Mouse (Mus musculus): Measurements from ENCODE around the gene Olfr685. TPM values are rescaled to one million over a fixed set of nuclear protein-coding genes. Genes with fewer than 3 reads are reported as not detected.

The Olfr685 gene
- not detected for total RNA-seq (2021)
- long read RNA-seq, experiment 1 = 0 reads
- long read RNA-seq, experiment 2 = 0 reads

DNA sequence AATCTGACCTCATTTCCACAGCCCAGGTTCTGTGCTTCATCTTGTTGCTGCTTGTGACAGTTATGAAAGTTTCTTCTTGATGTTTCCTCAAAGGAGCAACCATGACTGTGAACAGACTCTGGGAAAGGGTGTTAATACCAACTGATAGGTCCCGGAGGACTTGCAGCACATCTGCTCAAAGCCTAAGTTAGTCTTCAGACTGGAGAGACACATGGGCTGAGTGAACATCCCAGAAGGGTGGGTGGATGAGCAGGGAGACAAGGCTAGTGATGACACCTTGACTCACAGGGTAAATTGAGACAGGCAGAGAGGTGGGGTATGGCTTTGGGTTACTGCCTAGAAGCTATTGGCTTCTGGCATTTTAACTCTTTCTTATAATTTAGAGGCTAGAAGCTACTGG lies at the start of gene Olfr685:
Olfr685 (minus strand) TSS at position 101 of the 400 bp plus-strand sequence.
- DNase-seq (ENCODE audit: low spot score in 2 of 2) = no peak

- DNase-seq (ENCODE audit: low spot score in 2 of 2) = no peak
These were observed 43.6 kb upstream of the Olfr685 start for GRCm38 (mm10) chr7:105229386-105229785.

GRCm38 (mm10) chr7:105228138-105228537 lies 42.3 kb upstream of the Olfr685 start:
- DNase-seq (ENCODE audit: low spot score in 2 of 2) = no peak

GRCm38 (mm10) chr7:105226703-105227102 lies 40.9 kb upstream of the Olfr685 start:
- no peak for DNase-seq (ENCODE audit: low spot score in 2 of 2)

DNA sequence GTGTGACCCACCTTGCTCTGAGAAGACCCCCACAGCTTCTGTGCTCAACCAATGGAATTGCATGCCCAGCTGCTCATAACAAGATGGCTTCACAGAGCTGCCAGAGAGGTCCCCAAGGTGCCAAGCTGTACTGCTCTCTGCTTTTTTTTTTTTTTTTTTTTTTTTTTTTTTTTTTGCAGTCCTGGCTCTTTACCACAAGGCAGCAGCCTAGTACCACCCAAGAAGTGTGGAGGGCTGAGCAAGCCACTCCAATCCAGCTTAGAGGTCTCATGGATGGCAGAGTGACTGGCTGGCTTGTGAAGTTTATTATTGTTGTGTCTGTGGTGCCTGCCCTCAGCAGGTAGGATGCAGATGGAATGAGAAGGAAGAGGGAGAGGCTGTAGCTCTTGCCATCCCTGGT lies 40.3 kb upstream of the Olfr685 start:
- DNase-seq (ENCODE audit: low spot score in 2 of 2) = no peak

DNA sequence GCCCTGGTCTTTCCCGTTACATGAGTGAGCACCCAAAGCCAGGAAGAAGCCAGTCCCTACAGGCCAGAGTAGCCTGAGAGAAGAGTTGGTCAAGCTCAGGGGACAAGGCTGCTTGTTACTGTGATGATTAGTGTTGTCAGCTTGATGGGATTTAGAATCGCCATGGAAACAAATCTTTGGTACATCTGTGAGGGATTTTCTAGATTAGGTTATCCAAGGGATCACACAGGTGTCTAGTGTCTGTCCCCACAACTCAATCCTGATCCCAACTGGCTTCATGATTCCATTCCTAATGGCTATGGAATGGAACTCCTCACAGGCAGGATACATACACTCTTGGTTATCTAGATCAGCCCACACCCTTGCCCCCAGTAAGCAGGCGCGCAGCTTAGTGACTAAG lies 32.5 kb upstream of the Olfr685 start:
- no peak for DNase-seq (ENCODE audit: low spot score in 2 of 2)

- DNase-seq (ENCODE audit: low spot score in 2 of 2) = peak in 1 of 2 experiments; percentile 49
These were observed 28.9 kb upstream of the Olfr685 start for GRCm38 (mm10) chr7:105214761-105215160.

DNA sequence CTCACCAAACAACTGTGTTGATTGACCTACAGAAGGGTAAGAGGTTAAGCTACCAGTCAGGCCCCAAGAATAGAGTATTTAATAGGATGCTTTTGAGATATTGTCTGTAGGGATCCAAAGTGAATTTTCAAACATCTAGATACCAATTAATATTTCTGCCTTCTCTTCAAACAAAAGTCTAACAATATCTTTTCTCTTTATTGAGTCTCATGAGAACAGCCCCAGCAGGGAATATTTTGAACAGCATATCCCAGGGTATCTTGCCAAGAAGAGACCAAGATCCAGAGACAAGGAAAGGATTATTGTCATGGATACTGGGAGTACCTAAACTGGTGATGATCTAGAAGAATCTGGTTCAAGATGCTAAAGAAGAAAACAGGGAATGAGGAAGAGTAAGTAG lies 21.6 kb upstream of the Olfr685 start, which contains the start of gene Olfr686:
Olfr686 (minus strand) TSS at position 101 of the 400 bp plus-strand sequence.
- DNase-seq (ENCODE audit: low spot score in 2 of 2) = no peak

DNA sequence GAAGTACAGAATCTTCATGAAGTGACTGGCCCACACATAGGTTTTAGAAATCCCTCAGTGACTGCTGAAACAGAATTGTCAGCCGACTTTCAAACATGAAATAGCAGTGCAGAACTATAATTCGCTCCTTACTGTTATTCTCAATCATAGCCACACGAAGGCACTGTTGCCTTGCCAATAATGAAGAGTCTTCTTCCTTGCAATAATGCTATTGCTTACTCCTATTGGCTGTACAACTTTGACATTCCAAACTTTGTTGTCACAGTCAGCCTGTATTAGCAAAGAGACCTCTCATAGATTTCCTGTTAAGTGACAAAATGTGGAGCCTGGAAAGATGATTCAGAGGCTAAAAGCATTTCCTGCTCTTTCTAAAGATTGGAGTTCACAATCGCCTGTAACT lies 15.0 kb downstream of the Olfr685 start:
- DNase-seq (ENCODE audit: low spot score in 2 of 2) = peak; percentile 18 to 42

DNA sequence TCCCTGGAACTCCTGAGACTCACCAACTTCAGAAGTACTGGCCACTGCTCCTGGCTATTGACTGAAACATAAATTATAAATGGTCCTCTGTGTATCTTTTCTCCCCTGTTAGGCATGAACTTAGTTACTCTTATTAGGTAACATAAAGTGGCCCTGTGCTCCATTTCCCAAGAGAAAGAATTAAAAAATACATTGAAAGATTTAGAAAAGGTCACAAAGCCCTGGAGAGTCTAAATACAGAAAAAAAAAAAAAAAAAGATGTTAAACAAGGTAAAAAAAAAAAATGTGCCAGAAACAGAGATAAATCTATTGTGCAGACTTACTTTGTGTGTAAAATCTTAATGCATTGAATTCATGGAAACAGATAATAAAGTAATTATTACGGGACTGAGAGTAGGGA lies 22.3 kb downstream of the Olfr685 start, which contains the start of gene Olfr684:
Olfr684 (minus strand) TSS at position 101 of the 400 bp plus-strand sequence.
- DNase-seq (ENCODE audit: low spot score in 2 of 2) = no peak

DNA sequence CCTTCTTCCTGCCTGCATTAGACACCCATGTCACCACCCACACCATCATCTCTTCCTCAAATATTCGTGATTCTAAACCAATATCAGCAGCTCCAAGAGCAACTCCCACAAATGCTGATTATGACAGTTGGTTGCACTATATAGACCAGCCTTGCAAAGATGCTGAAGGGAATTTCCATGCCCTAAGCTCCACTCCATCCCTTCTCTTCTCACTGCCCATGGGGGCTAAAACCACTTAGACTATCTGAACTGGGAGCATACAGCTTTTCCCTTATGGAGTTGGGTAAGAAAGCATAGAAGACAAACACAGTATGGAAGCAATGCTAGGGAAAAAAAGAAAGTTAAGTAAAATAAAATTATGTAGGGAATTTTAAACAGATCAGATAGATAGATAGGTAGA lies 38.9 kb downstream of the Olfr685 start, which contains the start of gene Olfr683:
Olfr683 (minus strand) TSS at position 101 of the 400 bp plus-strand sequence.
- DNase-seq (ENCODE audit: low spot score in 2 of 2) = no peak

DNA sequence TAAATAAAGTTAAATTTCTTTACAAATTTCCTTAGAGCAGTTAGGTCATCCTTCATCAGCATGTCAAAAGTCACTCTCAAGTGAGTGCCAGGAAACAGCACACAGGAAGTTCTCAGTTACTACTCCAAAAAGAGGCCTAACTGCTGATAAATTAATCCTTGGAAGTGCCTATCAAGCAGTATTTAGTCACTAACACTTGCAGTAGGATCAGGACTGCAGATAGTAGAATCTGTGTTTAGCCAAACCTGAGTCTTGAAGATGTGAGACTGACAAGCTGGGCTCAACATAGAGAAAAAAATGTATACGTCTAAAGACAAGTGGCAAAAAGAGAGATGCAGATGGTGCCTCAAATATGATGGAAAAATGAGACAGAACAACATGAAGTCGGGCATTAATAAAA lies 44.5 kb downstream of the Olfr685 start:
- no peak for DNase-seq (ENCODE audit: low spot score in 2 of 2)

Other genes with a start within 250 kb of the Olfr685 start
- gene Olfr670, start 223.4 kb downstream of the Olfr685 start, total RNA-seq (2021) = not detected
- not detected for gene Olfr671, start 206.9 kb downstream of the Olfr685 start, total RNA-seq (2021)
- not detected for gene Olfr672, start 184.0 kb downstream of the Olfr685 start, total RNA-seq (2021)
- gene Olfr675, start 157.6 kb downstream of the Olfr685 start, total RNA-seq (2021) = not detected
- gene Olfr676, start 153.3 kb downstream of the Olfr685 start, total RNA-seq (2021) = not detected
- not detected for gene Olfr677, start 134.6 kb downstream of the Olfr685 start, total RNA-seq (2021)
- gene Olfr678, start 121.5 kb downstream of the Olfr685 start, total RNA-seq (2021) = not detected
- gene Olfr679, start 104.8 kb downstream of the Olfr685 start, total RNA-seq (2021) = not detected
- gene Olfr680-ps1, start 93.2 kb downstream of the Olfr685 start, total RNA-seq (2021) = not detected
- gene Olfr681, start 69.2 kb downstream of the Olfr685 start, total RNA-seq (2021) = not detected
- gene Olfr683, start 39.0 kb downstream of the Olfr685 start, total RNA-seq (2021) = not detected
- gene Olfr684, start 22.4 kb downstream of the Olfr685 start, total RNA-seq (2021) = not detected
- gene Olfr686, start 21.5 kb upstream of the Olfr685 start, total RNA-seq (2021) = not detected
- gene Olfr688, start 102.1 kb upstream of the Olfr685 start, total RNA-seq (2021) = not detected
- not detected for gene Olfr689, start 125.2 kb upstream of the Olfr685 start, total RNA-seq (2021)
- 1 to 10 TPM in 1 of 2 experiments, under 1 TPM in 1; 0.53 to 1.0 TPM for gene Olfr690, start 148.1 kb upstream of the Olfr685 start, total RNA-seq (2021)
- 1 to 10 TPM in 1 of 2 experiments, under 1 TPM in 1; 0.90 to 1.2 TPM for gene Olfr691, start 156.3 kb upstream of the Olfr685 start, total RNA-seq (2021)
- gene Olfr692, start 182.2 kb upstream of the Olfr685 start, total RNA-seq (2021) = not detected
- not detected for gene Gm5901, start 189.0 kb upstream of the Olfr685 start, total RNA-seq (2021)
- 10 to 100 TPM; 54.3 to 58.2 TPM for gene Fam160a2, start 214.0 kb upstream of the Olfr685 start, total RNA-seq (2021)
- under 1 TPM; 0.39 to 0.41 TPM for gene Cnga4, start 218.6 kb upstream of the Olfr685 start, total RNA-seq (2021)
- gene Cckbr, start 239.7 kb upstream of the Olfr685 start, total RNA-seq (2021) = 10 to 100 TPM; 10.1 to 11.3 TPM